Mouse (Mus musculus) liver, embryonic 15.5 days (tissue): ENCODE data around the gene Pspc1. TPM values are rescaled to one million over a fixed set of nuclear protein-coding genes. Genes with fewer than 3 reads are reported as not detected.
"Not testable (repeated sequence)": the region's sequence is repeated elsewhere in the genome, so short reads cannot be mapped to it uniquely, and the experiment has no call there.

Experiments used
- ATAC-seq: fragments of 200-750 bp; cut with Nextera tagmentation; 2 replicates; pipeline ENCODE4 v1.8.0; 2017; ENCODE audit warnings: moderate number of reproducible peaks, mild to moderate bottlenecking, moderate library complexity; ENCODE audit not compliant: insufficient read depth
- H3K27ac ChIP-seq: fragments of 300-500 bp; sonication (generic); replicated peaks from 2 replicates; pipeline ENCODE4 v1.5.1; 2015; ENCODE audit warnings: mild to moderate bottlenecking, inconsistent platforms
- H3K27me3 ChIP-seq: fragments of 300-500 bp; sonication (generic); 2 replicates; pipeline ENCODE4 v1.6.1; 2015; ENCODE audit warnings: mild to moderate bottlenecking, inconsistent platforms
- H3K36me3 ChIP-seq: fragments of 300-500 bp; sonication (generic); replicated peaks from 2 replicates; pipeline ENCODE4 v1.6.1; 2015; ENCODE audit warnings: moderate library complexity, mild to moderate bottlenecking, inconsistent platforms
- H3K4me1 ChIP-seq: fragments of 300-500 bp; sonication (generic); replicated peaks from 2 replicates; pipeline ENCODE4 v1.6.1; 2015; ENCODE audit warnings: inconsistent platforms
- H3K4me2 ChIP-seq: fragments of 300-500 bp; sonication (generic); 2 replicates; pipeline ENCODE4 v1.6.1; 2015; ENCODE audit warnings: moderate library complexity, mild to moderate bottlenecking, inconsistent platforms
- H3K4me3 ChIP-seq: fragments of 300-500 bp; sonication (generic); replicated peaks from 2 replicates; pipeline ENCODE4 v1.5.1; 2015; ENCODE audit warnings: mild to moderate bottlenecking, inconsistent platforms
- H3K9ac ChIP-seq: fragments of 300-500 bp; sonication (generic); 2 replicates; pipeline ENCODE4 v1.6.1; 2015; ENCODE audit warnings: moderate library complexity, mild to moderate bottlenecking, inconsistent platforms
- H3K9me3 ChIP-seq: fragments of 300-500 bp; sonication (generic); replicated peaks from 2 replicates; pipeline ENCODE4 v1.6.1; 2016; ENCODE audit warnings: inconsistent platforms
- WGBS: fragments of 180-500 bp; shearing (Covaris S2); methylation state at CpG from one replicate; pipeline ENCODE4 v1.1.7; 2015; ENCODE audit warnings: mixed read lengths; ENCODE audit not compliant: insufficient replicate concordance; 5-methylcytosine and 5-hydroxymethylcytosine counted together
- polyA plus RNA-seq: library from polyadenylated mRNA; unstranded; fragments of >200 nt; fragmentation: Nextera tagmentation; extraction: Ambion mirVana; gene quantifications from 2 replicates; pipeline ENCODE4 v1.2.1, GENCODE M21; 2015

Pspc1 gene
- polyA plus RNA-seq, 1 experiment from 2014 or later = 9.6 TPM

DNA sequence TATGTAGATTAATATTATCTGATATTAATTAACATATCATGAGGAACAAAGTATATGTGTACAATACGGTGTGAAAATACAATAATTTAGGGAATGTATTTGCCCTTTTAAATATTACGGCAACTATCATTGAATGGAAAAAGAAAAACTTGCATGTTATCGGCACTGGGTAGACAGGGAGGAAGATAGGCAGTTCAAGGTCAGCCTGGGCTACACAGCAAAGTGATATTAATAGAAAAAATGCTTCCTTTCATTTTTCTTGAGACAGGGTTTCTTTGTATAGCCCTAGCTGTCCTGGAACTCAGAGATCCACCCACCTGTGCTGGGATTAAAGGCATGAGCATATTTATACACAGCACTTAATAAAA lies 801 bp upstream of the Pspc1 start:
- 24% methylated on average over 3 of the region's 3 CpGs for WGBS
- H3K36me3 ChIP-seq = peaks cover under 1% of the 10 kb centered on the region; the same call in 1 of the 2 replicates
- peak overlapping the region; percentile 93 for H3K27ac ChIP-seq
- H3K4me3 ChIP-seq = peak overlapping the region; percentile 86
- H3K4me2 ChIP-seq = peak overlapping the region; percentile 73
- H3K27me3 ChIP-seq = no peaks in the 10 kb centered on the region
- peaks cover 39% of the 10 kb centered on the region for H3K4me1 ChIP-seq
- no peaks in the 10 kb centered on the region for H3K9me3 ChIP-seq
- H3K9ac ChIP-seq = peak overlapping the region; percentile 97
- no peak for ATAC-seq

DNA sequence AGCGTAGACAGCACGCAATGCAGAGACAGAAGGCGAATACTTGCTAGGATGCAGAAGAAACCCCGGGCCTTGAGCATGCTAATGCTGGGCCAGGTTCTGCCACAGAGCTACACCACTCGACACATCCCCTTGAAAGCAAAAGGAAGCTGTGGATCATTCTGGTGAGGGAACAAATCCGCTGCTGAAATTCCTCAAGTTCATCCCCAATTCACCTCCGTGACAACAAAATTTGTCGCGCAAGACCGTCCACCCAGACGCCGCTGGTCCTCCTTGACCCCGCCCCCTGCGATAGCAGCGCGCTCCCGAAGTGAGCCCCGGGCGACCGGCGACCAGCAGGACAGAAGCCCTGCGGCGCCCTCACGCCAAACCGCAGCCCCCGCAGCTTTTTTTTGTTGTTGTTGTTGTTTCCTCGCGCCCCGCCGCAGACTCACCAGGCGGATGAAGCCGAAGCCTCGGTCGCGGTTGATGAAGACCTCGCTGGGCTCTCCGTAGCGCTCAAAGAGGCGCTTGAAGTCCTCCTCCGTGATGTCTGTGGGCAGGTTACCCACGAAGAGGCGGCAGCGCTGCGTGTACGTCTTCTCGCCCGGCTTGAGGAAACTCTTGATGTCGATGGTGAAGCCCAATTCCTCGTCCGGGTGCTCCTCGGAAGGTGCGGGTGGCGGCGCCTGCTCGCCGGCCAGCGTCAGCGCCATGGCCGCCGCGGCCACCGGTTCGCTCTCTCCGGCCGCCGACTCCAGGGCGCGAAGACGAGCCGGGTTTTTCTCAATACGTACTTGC lies 568 bp downstream of the Pspc1 start:
- H3K9ac ChIP-seq = peak overlapping the region; percentile 97
- H3K4me1 ChIP-seq = peaks cover 50% of the 10 kb centered on the region
- H3K9me3 ChIP-seq = no peaks in the 10 kb centered on the region
- peak overlapping the region; percentile 73 for H3K4me2 ChIP-seq
- peak overlapping the region; percentile 86 for H3K4me3 ChIP-seq
- under 1% methylated on average over 71 of the region's 71 CpGs for WGBS
- peaks cover 10% of the 10 kb centered on the region; the same call in 1 of the 2 replicates for H3K36me3 ChIP-seq
- ATAC-seq = peak; percentile 58
- no peaks in the 10 kb centered on the region for H3K27me3 ChIP-seq
- peak overlapping the region; percentile 93 for H3K27ac ChIP-seq

DNA sequence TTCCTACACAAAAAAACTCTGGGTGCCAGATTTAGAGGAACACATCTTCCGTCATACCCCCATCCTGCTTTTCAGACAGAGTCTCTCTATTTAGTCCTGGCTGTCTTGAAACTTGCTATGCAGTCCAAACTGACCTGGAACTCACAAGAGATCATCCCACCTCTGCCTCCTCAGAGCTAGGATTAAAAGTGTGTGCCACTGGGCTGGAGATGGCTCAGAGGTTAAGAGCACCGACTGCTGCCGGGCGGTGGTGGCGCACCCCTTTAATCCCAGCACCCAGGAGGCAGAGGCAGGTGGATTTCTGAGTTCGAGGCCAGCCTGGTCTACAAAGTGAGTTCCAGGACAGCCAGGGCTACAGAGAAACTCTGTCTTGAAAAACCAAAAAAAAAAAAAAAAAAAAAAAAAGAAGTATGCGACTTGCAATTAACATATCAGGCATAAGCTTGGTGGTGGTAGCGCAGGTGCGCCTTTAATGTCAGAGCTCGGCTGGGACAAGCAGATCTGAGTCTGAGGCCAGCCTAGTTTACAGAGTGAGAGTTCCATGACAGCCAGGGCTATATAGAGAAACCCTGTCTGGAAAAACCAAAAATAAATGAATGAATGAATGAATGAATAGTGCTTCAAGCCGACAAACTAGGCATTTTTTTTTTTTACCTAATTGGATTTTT lies 1.4 kb downstream of the Pspc1 start:
- no peaks in the 10 kb centered on the region for H3K27me3 ChIP-seq
- peaks cover 50% of the 10 kb centered on the region for H3K4me1 ChIP-seq
- peak overlapping the region; percentile 73 for H3K4me2 ChIP-seq
- 12% methylated on average over 11 of the region's 11 CpGs for WGBS
- ATAC-seq = no peak
- peak overlapping the region; percentile 97 for H3K9ac ChIP-seq
- peak overlapping the region; percentile 93; the same call in 1 of the 2 replicates for H3K27ac ChIP-seq
- H3K36me3 ChIP-seq = peaks cover 16% of the 10 kb centered on the region
- H3K9me3 ChIP-seq = no peaks in the 10 kb centered on the region
- peak overlapping the region; percentile 86 for H3K4me3 ChIP-seq

DNA sequence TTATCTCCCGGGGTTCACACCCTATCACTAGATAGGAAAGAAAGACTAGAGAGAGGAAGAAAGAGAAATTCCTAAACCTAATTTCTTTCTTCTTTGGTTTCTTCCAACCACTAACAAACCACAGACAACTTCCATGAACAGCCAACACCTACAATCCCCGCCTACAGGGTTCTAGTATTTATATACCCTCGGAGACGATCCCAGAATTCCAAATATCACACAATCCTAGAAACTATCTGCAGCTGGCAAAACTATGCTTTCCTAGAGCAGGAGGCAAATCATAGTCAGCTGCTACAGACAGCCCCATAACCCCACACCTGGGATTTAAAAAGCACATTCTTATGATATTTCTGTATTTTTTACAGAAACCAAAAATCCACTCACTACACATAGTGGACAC lies 2.7 kb downstream of the Pspc1 start:
- H3K9me3 ChIP-seq = no peaks in the 10 kb centered on the region
- peak overlapping the region; percentile 73 for H3K4me2 ChIP-seq
- 39% methylated on average over 4 of the region's 4 CpGs for WGBS
- peak overlapping the region; percentile 42 for H3K4me3 ChIP-seq
- no peaks in the 10 kb centered on the region for H3K27me3 ChIP-seq
- H3K9ac ChIP-seq = peak overlapping the region; percentile 19; the same call in 1 of the 2 replicates
- no peak overlapping the region for H3K27ac ChIP-seq
- H3K36me3 ChIP-seq = peaks cover 27% of the 10 kb centered on the region
- peaks cover 50% of the 10 kb centered on the region for H3K4me1 ChIP-seq
- no peak for ATAC-seq

DNA sequence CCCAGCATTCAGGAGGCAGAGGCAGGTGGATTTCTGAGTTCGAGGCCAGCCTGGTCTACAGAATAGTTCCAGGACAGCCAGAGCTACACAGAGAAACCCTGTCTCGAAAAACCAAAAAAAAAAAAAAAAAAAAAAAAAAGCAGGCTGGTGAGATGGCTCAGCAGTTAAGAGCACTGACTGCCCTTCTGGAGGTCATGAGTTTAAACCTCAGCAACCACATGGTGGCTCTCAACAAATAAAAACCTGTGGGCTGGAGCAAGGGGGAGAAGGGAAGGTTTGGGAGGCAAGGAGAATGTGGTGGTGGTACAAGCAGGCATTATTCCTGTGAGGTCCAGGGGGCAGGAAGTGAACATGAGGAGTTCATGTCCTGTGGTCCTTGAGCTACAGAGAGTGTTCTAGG lies 11.7 kb downstream of the Pspc1 start:
- not testable (repeated sequence) for H3K27me3 ChIP-seq, H3K4me1 ChIP-seq, H3K27ac ChIP-seq, ATAC-seq, H3K4me3 ChIP-seq, H3K9ac ChIP-seq, H3K4me2 ChIP-seq, H3K9me3 ChIP-seq
- peaks cover 76% of the 10 kb centered on the region for H3K36me3 ChIP-seq
- 49% methylated on average over 2 of the region's 2 CpGs for WGBS

DNA sequence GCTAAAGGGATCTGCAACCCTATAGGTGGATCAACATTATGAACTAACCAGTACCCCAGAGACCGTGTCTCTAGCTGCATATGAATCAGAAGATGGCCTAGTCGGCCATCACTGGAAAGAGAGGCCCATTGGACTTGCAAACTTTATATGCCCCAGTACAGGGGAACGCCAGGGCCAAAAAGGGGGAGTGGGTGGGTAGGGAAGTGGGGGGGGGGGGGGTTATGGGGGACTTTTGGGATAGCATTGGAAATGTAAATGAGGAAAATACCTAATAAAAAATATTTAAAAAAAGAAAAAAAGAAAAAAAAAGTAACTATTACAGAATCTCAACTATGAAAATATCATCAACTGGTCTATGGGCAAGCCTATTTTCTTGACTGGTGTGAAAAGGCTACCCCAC lies 13.0 kb downstream of the Pspc1 start:
- H3K4me3 ChIP-seq, H3K4me2 ChIP-seq, ATAC-seq, H3K27ac ChIP-seq, H3K9me3 ChIP-seq, H3K4me1 ChIP-seq, H3K27me3 ChIP-seq, H3K9ac ChIP-seq: not testable (repeated sequence)
- H3K36me3 ChIP-seq = peaks cover 78% of the 10 kb centered on the region
- WGBS = 75% methylated on average over 3 of the region's 3 CpGs

DNA sequence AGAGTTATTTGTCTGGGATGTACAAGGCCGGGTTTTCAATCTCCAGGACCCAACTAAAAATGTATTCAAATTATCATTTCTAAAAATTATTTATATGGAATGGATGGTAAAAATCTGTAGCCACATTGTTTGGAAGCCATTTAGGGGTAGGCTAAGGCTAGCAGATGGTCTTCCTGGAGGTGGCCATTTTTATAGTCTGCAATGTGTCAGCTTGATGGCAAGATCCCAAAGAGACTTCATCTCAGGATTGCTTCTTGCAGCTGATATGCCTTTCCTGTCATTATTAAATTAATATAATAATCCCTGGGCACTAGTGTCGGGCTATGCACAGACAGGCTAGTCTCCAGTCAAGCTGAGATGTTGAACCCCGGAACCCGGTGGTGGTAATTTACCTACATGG lies 26.8 kb downstream of the Pspc1 start:
- 88% methylated on average over 4 of the region's 4 CpGs for WGBS
- Histone ChIP-seq H3K27me3 (no peaks in the 10 kb centered on the region), H3K9me3 (no peaks in the 10 kb centered on the region), H3K36me3 (peaks cover 74% of the 10 kb centered on the region), H3K9ac (no peak overlapping the region), H3K4me3 (no peak overlapping the region), H3K4me1 (no peaks in the 10 kb centered on the region), H3K4me2 (no peak overlapping the region), H3K27ac (no peak overlapping the region)
- ATAC-seq = no peak

DNA sequence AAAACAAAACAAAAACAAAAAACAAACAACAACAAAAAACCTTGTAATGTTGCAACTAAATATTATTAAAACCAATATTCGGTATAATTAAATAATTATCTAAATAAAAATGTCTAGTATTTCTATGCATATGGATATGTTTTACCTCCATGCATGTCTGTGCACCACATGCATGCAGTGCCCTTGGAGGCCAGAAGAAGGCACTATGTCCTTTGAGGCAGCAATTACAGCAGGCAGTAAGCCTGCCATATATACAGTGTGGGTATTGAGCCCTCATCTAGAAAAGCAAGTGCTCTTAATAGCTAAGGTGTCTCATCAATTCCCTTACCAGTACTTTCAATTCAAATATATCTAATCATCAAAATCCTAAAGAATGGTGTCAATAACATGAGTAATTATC lies 37.9 kb downstream of the Pspc1 start:
- Histone ChIP-seq H3K36me3 (peaks cover 35% of the 10 kb centered on the region), H3K27ac (no peak overlapping the region), H3K4me3 (no peak overlapping the region), H3K9ac (no peak overlapping the region), H3K9me3 (no peaks in the 10 kb centered on the region), H3K27me3 (no peaks in the 10 kb centered on the region), H3K4me2 (no peak overlapping the region), H3K4me1 (no peaks in the 10 kb centered on the region)
- no peak for ATAC-seq
- 85% methylated on average over 1 of the region's 1 CpGs for WGBS

DNA sequence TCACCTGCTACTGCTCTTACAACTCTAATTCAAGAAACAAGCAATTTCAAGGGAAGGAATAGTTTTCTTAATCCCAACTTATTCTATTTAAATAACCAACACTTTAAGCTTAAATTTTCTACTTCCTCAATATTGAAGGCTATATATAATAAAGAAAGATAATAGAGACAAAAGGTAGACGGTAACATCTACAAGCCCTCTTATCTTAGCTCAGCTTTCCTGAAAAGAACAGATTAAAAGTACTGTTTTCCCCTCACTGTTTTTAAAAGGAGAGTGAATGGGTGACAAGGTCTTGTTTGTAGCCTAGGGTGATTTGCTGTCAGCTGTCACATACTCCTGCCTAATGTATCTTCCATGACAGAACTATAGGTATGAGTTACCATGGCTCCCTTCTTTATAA lies 51.6 kb downstream of the Pspc1 start:
- no peak overlapping the region for H3K4me3 ChIP-seq
- 20% methylated on average over 1 of the region's 1 CpGs for WGBS
- H3K9ac ChIP-seq = no peak overlapping the region
- ATAC-seq = no peak
- H3K4me2 ChIP-seq = no peak overlapping the region
- H3K9me3 ChIP-seq = no peaks in the 10 kb centered on the region
- H3K27ac ChIP-seq = no peak overlapping the region
- no peaks in the 10 kb centered on the region for H3K27me3 ChIP-seq
- peaks cover 14% of the 10 kb centered on the region for H3K36me3 ChIP-seq
- no peaks in the 10 kb centered on the region for H3K4me1 ChIP-seq

DNA sequence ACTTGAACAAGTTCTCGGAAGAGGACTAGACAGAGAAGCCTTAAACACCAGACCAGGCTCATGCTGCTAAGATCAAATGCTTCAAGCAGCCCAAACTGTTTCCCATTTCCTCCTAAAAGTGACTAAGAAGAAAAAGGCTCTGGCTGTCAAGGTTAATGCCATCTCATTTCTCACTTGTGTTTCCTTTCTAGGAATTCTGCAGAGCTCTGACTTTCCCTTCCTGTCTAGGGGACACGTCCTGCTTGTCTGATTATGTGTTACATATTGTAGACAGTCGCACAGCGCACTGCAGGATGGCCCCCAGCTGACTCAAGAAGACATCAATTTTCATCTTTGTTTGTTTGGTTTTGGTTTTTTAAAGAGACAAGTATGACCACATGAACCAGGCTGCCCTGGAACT lies 72.4 kb downstream of the Pspc1 start:
- ATAC-seq = no peak
- H3K4me3 ChIP-seq = no peak overlapping the region
- 66% methylated on average over 4 of the region's 4 CpGs for WGBS
- no peak overlapping the region for H3K4me2 ChIP-seq
- H3K4me1 ChIP-seq = peaks cover 12% of the 10 kb centered on the region; the same call in 1 of the 2 replicates
- peaks cover 13% of the 10 kb centered on the region; the same call in 1 of the 2 replicates for H3K36me3 ChIP-seq
- H3K9ac ChIP-seq = no peak overlapping the region
- no peaks in the 10 kb centered on the region for H3K9me3 ChIP-seq
- no peaks in the 10 kb centered on the region for H3K27me3 ChIP-seq
- H3K27ac ChIP-seq = no peak overlapping the region

DNA sequence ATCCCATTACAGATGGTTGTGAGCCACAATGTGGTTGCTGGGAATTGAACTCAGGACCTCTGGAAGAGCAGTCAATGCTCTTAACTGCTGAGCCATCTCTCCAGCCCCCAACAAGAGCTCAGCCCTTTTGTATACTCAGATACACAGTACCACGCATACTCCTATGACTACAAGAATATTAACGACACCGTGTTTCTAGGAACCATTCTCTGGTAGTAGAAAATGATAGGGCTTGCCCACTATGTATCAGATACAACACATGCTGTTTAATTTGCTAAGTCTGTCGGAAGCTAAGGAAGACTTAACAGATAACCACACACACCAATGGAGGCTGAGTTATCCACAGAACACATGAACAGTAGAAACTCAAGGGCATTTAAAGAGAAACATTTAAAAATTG lies 75.5 kb downstream of the Pspc1 start:
- Histone ChIP-seq H3K4me2 (no peak overlapping the region), H3K27me3 (no peaks in the 10 kb centered on the region), H3K9ac (no peak overlapping the region), H3K9me3 (no peaks in the 10 kb centered on the region), H3K4me3 (no peak overlapping the region), H3K4me1 (peaks cover 12% of the 10 kb centered on the region; the same call in 1 of the 2 replicates), H3K36me3 (peaks cover 34% of the 10 kb centered on the region), H3K27ac (no peak overlapping the region)
- WGBS = 21% methylated on average over 4 of the region's 4 CpGs
- ATAC-seq = peak; percentile 60
